Mouse (Mus musculus) kidney, postnatal 10 days (tissue): Measurements from ENCODE around the gene Ttll9.

Experiments
- DNase-seq: peaks from one replicate; pipeline ENCODE4 v3.0.0; 2021; ENCODE audit warnings: mixed read lengths

The Ttll9 gene

DNA sequence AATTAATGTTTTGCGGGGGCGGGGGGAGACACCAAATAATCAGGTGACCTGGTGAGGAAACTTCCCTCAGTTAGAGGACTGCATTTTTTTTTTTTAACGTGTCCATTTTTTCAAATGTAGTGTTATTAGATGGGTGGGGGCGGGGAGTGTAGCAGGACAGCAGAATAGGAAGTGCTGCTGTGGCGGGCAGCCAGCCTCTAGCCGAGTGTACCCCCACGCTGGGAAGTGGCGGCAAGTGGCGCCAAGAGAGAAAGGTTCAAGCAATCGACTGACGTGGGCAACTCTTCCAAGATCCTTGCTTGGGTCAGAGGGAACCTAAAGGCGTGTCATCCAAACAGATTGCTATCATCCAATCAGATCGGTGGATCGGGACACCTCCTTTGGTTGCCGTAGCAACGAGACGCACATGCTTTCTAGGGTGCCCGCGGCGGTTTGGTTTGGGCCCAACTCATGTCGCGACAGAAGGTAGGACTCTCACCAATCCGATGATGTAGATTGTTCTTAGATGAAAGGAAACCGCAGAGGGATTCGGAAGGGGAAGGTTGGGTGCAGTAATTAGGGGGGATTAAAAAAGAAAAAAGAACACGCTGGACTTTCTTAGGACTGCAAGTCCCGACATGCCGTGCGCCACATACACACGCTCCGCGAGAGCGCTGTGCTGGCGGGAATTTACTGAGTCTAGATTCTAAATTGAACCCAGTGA lies at the start of gene Ttll9:
Gene Ttll9 (plus strand): TSS at position 395 of the 703 bp plus-strand sequence.
- peak; percentile 84 for DNase-seq

DNA sequence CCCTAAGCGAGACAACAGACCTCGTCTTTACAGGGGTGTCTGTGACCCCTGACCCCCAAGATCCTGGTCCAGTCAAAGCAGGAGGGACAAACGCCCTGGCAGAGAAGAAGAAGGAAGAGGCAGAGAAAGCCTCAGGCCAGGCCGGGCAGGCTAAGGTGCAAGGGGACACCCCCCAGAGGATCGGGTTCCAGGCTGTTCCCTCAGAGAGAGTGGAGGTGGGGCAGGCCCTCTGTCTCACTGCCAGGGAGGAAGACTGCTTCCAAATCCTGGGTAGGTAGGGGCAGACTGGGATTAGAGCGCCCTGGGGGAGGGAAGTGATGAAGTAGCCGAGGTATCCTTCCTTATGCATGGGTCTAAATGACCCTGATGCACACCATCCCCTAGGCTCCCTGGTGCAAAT lies 48.8 kb upstream of the Ttll9 start:
- no peak for DNase-seq

DNA sequence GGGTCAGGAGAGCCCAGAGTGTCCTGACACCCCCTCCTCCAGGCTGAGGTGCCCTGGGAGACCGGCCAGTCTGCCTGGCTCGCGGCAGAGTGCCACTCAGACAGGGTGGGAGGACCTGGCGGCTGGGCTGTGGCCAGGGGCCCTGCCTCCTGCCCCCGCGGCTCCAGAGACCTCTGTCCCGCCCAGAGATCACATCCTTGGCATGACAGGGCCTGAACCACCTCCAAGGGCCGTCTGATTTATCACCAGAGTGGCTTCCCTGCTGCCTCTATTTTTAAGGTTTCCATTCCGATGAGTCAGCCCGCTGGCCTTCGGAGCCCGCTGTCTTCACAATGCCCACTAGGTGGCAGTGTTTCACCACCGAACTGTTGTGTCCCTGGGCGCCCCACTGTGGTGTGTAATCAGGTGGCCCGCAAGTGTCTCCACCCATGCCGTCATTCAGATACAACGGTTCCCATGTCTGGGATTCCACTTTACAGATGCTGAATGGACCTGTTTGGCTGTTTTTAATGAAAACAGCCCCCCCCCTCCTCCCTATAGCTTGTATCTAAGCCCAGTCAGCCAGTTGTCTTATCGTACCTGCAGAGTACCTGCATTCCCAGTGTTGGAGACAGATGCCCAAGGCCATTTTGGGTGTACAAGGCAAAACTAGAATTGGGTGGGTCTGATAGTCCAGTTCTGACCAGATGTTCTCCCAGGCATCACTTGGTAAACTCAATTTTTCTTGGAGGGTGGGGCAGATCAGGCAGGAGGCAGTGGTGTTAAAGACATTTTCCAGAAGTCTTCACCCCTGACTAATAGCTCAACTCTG lies 47.8 kb upstream of the Ttll9 start:
- peak; percentile 90 for DNase-seq

DNA sequence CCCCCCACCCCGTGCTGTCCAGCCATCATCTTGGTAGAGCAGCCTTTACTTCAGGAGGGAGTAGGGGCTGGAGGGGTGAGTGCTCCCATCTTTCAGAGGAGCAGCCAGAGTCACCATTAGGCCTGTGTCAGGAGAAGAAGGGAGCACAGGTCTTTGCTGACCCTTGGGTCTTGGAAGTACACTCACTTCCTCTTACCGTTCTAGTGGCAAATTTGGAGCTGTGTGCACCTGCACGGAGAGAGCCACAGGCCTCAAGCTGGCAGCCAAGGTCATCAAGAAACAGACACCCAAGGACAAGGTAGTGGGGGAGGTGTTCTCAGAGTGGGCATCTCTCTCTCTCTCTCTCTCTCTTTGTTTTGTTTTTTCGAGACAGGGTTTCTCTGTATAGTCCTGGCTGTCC lies 46.8 kb upstream of the Ttll9 start:
- no peak for DNase-seq

DNA sequence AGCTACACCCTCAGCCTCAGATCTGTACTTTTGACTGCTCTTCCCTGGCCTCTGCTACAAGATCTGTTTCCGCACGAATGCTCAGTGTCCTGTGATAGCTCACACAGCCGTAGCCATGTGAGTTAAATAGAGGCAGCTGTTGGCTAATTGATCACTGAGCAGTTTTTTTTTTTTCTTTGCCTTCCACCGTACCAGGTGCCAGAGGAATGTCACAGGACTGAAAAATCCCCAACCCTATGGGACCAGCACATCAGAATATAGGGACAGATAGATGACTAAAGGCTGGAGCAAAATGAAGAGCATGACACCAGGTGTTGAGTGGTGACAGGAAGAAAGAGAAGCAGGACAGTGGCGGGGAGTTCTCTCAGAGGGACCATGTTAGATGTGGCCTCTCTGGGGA lies 46.2 kb upstream of the Ttll9 start:
- no peak for DNase-seq

DNA sequence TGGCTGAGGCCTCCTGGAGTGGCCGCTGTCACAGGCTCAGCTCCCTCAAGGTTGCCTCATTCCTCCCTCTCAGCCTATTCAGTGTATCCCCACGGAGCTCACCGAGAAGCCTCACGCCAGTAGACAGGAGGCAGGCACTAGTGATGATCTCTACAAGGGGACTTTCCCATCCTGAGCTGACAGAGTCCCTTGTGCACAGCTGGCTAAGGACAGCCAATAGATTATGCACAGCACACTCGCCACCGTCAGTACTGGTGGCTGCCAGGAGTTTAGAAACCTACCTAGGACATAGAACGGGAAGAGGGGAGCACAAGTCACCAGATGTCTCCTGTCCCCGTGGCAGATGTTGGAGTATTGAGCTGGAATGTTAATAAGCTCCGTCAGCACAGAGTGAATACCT lies 44.6 kb upstream of the Ttll9 start:
- DNase-seq, result no peak

DNA sequence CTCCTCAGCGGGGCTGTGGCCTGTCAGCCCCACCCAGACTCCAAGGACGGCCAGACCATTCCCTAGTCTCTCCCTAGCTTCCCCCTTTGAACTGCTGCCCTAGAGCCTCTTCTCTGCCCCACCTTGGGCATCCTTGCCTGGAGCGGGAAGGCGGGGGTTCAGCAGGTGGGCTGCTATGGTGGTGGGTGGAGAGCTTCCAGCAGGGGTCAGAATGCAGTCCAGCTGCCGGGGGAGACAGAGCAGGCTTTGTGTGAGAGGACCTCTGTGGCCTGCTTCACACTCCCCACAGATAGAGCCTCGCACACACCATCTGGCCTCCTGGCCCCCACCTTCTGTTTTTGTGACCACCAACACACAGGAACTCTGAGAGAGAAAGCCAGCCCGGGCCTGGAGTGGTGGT lies 39.9 kb upstream of the Ttll9 start:
- no peak for DNase-seq

DNA sequence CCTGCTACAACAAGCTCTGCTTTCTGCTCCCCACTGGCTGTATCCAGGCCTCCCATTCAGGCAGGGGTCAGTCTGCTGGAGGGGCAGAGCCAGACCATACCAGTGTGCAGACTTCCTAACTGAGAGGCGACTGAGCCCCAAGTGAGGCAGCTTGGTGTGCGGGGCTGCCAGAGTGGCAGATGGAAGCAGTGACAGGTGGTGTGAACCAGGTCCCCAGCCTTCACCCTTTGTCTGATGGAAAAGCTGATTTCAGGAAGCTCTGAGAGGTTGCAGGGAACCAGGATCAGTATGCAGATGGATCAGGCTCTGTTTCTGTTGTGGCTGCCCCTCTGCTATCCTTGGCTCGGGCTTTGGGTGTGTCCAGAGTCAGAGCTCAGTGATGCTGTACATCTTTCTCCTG lies 38.7 kb upstream of the Ttll9 start:
- no peak for DNase-seq

DNA sequence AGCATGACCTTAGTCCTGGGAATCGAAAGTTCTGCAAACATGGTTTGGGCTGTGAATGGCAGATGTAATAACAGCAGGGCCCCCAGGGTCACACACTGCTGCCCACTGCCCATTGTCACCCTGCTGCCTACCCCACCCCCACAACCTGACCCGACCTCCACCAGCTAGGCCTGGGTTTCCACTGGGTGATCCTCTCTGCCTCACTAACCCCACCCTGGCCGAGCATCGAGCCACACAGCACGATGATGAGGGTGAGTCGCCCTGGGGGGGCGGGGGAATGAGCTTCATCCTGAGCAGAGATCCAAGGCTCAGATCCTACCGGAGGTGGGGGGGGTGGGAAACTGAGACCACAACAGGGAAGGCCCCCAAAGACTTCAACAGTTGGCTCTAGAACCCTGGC lies 38.2 kb upstream of the Ttll9 start:
- peak; percentile 25 for DNase-seq

DNA sequence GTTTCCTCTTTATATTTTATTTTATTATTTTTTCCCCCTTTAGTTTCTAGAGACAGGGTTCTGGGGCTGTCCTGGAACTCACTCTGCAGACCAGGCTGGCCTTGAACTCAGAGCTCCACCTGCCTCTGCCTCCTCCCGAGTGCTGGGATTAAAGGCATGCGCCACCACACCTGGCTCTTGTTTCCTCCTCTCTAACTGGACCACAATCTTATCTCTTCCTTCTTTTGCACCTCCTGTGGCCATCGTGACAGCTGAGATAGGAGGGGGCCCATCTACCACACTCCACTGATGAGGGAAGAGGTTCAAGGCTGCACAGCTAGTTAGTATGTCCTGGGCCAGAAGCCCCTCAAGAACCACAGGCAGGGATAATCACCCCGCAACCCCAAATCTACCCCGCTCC lies 37.7 kb upstream of the Ttll9 start:
- DNase-seq, result no peak

DNA sequence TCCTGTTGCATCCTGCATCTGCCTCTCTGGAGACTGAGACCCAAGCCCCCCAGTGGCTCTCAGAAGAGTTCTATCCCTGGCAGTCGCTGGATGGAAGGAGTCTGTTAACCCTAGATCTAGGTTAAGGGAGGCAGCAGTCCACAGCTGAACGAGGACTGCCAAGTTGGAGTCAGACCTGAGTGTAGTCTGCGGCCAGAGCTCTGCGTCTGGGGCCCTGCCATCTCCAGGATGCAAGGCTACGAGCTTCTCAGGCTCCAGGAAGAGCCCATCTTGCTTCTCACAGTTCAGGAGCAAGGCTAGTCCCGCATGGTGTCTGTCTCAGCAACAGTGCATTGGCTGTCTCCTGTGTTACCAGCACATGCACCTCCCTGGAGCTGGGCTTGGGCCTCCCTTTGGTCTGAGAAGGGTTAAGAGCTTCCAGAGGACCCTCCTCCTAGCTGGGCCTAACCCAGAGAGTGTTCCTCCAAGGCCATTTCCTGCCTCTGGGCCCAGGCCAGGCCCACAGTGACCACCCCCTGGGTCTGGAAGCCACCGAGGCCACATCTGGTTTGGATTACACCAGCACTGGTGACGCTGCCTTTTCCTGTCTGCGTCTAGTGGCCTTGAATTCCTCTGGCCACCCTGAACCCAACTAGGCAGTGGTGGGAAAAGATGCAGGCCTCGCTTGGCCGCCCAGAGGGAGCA lies 37.0 kb upstream of the Ttll9 start:
- DNase-seq, result peak; percentile 90

DNA sequence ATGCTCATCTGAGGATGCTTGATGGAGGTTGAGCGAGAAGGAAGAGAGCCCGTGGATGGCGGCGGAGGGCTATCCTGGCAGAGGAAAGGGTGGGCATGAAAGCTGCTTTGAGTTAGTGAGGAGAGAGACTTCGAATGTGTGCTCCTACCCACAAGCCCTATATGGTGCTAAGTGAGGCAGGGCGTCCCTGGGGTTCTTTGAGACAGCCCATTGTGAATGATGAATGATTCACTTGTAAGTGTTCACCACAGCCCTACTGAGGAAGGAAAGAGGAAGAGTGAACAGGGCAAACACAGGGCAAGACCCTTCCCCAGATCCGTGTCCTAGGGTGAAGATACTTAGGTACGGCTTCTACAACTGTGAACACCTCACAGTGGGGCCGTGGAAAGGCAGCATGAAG lies 35.4 kb upstream of the Ttll9 start:
- no peak for DNase-seq

DNA sequence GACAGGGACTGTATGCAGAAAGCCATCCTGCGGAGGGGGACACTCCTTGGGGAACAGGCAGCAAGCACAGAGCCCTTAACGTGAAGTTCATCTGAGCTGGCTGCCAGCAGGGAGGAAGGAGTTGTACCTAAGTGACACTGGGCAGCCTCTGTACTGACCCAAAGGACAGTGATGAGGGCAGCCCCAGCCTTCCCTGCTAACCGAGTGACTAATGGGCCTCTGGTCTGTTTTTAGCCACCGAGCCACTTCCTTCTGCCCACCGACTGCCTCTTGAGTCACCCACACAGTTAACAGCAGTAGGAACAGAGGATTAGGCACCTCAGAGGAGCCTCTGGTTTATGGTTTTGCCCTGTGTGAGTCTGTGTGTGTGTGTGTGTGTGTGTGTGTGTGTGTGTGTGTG lies 34.9 kb upstream of the Ttll9 start:
- no peak for DNase-seq

DNA sequence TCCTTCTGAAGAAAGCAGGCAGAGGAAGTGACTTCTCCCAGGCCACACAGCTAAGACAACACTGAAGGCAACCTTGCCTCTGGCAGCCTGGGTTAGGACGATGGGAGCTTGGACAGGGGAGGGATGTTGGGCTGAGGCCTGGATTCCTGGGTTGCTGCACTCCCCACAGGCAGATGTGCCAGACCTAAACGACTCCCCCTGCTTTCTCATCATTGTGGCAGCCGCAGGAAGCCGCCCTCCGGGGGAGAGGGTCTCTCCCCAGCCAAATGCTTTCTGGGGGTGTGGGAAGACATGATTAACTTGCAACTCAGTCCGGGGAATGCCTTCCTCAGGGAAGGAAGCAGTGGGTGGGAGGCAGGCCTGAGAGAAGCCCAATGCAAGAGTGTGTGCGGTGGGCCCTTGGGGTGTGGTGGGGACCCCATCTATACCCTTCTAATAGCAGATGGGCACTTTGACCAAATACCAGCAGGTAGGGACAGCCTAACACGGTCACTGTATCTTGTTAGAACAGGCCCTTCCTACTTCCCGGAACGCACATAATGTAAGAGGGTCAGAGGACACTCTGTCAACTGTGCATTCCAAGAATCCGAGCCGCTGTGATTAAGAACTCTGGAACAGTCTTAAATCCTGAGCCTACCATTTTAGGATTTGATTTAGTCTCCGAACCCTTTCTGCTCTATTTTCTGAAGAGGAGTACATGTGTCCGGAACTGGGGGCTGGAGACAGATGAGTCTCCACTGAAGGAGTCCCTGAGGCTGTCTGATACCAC lies 33.9 kb upstream of the Ttll9 start:
- peak; percentile 55 for DNase-seq

DNA sequence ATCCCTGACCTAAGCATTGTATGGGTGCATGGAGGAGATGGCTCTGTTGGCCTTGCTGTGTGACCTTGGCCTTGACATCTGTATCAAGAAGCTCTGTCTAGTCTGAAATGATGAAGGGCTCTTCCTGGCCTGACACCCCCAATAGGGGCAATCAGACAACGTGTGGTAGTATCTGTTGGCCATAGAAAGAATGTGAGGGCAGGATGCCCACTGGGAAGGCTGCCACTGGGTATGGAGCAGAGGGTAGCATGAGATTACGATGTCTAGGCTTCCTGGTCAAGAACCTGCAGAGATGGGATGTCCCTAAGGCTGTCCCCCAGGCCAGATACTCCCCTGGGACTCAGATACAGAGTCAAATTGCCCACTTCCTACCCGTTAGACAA lies 33.3 kb upstream of the Ttll9 start:
- DNase-seq, result no peak

DNA sequence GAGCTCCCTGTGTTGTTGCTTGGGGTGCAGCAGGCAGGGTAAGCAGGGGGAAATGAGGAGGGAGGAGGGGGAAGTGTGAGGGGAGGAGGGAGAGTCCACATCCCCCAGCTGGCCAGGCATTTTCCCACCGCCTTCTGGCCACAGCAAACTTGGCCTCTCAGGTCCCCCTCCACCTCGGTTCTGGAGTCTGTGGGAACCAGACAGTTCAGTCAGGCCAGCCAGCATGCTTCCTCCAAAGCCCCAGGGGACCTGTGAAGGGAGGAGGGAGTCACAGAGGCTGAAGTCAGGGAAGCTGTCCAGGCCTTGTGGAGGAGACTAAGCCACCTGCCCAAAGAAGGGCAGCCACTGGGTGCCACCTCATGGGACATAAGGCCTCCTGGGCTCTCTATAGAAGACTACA lies 32.0 kb upstream of the Ttll9 start:
- peak; percentile 72 for DNase-seq

DNA sequence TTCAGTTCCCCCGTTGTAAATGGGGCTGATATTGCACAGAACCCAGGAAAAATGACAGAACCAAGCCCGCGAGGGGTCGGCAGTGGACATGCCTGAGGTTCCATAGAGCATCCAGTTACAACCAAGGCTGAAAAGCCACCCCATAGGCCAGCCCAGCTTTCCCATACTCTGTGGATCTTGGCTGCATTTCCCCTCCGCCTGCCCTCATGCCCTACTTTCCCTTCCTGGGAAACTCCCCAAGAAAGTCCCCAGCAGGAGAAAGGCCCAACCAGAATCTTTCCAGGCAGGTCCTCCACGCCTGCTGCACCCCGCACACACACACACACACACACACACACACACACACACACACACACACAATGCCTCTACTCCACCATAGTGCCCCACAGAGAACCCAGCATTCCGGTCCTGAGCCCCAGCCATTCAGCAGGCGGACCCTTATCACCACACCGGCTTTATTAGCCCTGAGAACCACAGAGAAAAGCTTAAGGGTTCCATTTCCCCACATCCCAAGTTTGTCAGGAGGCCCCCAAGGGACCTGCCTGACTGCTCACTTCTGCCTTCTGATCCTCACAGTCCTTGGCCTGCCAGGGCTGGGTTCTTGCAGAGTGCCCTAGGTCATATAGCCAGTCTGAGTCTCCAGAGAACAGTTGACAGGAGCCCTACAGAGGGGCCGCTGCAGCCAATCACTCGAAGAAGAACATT lies 30.7 kb upstream of the Ttll9 start:
- peak; percentile 57 for DNase-seq

DNA sequence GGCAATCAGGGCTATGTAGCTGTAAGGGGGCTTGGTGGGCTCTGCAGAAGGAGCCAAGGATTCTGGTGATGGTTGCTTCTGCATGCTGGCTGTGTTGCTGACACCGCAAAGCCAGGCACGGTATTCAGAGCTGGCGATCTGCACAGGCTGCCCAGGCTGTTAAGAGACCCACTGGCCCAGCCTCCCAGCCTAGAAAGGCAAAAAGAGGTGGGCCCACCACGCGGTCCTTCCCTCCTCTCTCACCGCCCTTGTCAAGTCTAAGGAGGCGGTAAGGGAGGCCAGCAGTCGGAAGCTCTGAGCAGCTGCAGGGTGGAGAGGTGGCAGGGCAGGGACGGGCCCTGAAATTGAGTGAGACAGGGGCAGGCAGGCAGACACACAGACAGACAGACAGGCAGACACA lies 29.2 kb upstream of the Ttll9 start, which contains the start of gene Foxs1:
Gene Foxs1 (minus strand): TSS at position 161 of the 400 bp plus-strand sequence.
- DNase-seq, result peak; percentile 80

DNA sequence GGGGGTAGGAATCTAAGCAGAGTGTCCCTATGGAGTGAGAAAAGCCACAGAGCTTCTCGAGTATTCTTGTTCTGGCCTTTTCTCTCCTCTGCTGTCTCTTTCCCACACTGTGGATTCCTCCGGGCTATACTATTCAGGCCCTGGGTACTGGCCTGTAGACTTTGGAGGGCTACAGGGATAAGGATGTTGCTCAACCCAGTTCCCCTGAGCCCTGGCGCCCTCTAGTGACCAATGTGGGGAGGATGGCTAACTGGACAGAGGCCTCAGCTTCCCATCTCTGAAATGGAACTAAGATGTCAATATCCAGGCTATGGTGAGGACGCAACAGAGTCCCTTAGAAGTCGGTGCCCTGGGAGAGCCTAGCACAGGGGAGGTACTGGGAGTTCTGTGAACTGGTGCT lies 28.7 kb upstream of the Ttll9 start:
- DNase-seq, result peak; percentile 81

DNA sequence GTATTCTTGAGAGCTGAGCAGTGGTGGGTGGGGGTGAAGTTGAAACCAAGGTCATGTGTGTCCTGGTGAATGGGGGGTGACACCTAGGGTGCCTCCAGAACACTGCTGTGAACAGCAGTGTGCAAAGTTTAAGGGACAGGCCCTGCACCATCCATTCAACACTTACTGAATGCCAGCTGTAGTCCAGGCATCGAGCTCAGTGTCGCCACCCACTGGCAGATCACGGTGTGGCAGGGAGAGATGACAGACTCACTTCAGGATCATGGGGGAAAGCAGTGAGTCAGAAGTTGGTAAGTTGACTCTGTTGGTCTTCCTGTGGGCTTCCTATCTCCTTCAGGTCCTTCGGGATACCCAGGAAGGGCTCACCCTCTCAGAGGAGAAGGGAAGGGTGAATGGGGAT lies 22.4 kb upstream of the Ttll9 start:
- peak; percentile 66 for DNase-seq

DNA sequence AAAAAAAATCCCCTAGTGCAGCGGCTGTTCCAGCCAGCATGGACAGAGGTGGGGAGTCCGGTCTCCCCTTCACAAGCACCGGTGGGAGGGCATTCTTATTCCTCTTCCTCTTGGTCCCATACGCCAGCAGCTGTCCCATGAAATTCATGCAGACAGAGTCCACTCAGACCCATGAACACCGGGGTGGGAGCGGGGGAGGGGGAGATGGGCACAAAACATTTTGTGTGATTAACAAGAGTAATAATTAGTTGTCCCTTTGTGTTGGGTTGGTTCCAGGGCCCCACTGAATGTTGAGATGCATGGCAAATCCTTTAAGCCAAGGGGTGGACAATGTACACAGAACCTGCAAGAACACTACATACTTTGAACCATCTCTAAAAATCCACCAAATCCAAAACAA lies 21.2 kb upstream of the Ttll9 start:
- peak; percentile 17 for DNase-seq

DNA sequence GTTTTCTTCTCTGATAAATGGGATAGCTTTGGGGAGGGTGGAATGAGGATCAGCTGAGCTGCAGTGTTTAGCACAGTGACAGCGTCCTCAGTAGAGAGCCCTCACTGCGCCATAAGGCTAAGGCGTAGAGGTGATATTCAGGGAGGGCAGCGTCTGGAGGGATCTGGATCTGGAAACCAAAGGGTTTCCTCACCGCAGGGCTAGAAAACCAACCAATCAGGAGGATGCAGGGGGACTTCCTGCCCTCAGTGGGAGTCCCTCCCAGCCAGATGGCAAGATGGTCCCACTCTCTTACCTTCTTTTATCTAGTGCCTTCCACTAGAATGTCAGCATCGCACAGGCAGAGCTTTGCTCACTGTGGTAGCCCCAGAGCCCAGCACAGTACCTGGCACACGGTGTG lies 20.5 kb upstream of the Ttll9 start:
- no peak for DNase-seq
